Mouse (Mus musculus): ENCODE data around the gene Gm8947.
"Not testable (repeated sequence)": the region's sequence is repeated elsewhere in the genome, so short reads cannot be mapped to it uniquely, and the experiment has no call there.

The Gm8947 gene

GRCm38 (mm10) chr1:151180167-151180566 is 12.0 kb upstream of the Gm8947 start:
- DNase-seq (ENCODE audit: low spot score in 2 of 2), result no peak

- not testable (repeated sequence) for DNase-seq (ENCODE audit: low spot score in 2 of 2)
Measured at GRCm38 (mm10) chr1:151182266-151182665, 9.9 kb upstream of the Gm8947 start, which contains the start of gene Gm47985. Gene Gm47985, plus strand, starts transcription at chr1:151182537.

GRCm38 (mm10) chr1:151186186-151186585 is 6.0 kb upstream of the Gm8947 start:
- not testable (repeated sequence) for DNase-seq (ENCODE audit: low spot score in 2 of 2)

- DNase-seq (ENCODE audit: low spot score in 2 of 2), result not testable (repeated sequence)
Measured at GRCm38 (mm10) chr1:151186879-151187424, 5.2 kb upstream of the Gm8947 start.

GRCm38 (mm10) chr1:151188469-151188868 is 3.7 kb upstream of the Gm8947 start:
- no peak for DNase-seq (ENCODE audit: low spot score in 2 of 2)

- DNase-seq (ENCODE audit: low spot score in 2 of 2), result not testable (repeated sequence)
Measured at GRCm38 (mm10) chr1:151192739-151193138, 563 bp downstream of the Gm8947 start.

- not testable (repeated sequence) for DNase-seq (ENCODE audit: low spot score in 2 of 2)
Measured at GRCm38 (mm10) chr1:151195986-151196385, 3.8 kb downstream of the Gm8947 start.

- not testable (repeated sequence) for DNase-seq (ENCODE audit: low spot score in 2 of 2)
Measured at GRCm38 (mm10) chr1:151196690-151197089, 4.5 kb downstream of the Gm8947 start.

GRCm38 (mm10) chr1:151198120-151198519 is 5.9 kb downstream of the Gm8947 start, which contains the start of gene Gm47995:
Gene Gm47995, plus strand, starts transcription at chr1:151198448.
- DNase-seq (ENCODE audit: low spot score in 2 of 2), result not testable (repeated sequence)

- DNase-seq (ENCODE audit: low spot score in 2 of 2), result not testable (repeated sequence)
Measured at GRCm38 (mm10) chr1:151200620-151201019, 8.4 kb downstream of the Gm8947 start.

- DNase-seq (ENCODE audit: low spot score in 2 of 2), result not testable (repeated sequence)
Measured at GRCm38 (mm10) chr1:151202771-151203170, 10.6 kb downstream of the Gm8947 start.

- DNase-seq (ENCODE audit: low spot score in 2 of 2), result not testable (repeated sequence)
Measured at GRCm38 (mm10) chr1:151203818-151204217, 11.6 kb downstream of the Gm8947 start, which contains the start of gene 3110040M04Rik. Gene 3110040M04Rik, plus strand, starts transcription at chr1:151204121.

- not testable (repeated sequence) for DNase-seq (ENCODE audit: low spot score in 2 of 2)
Measured at GRCm38 (mm10) chr1:151208493-151208892, 16.3 kb downstream of the Gm8947 start.

- not testable (repeated sequence) for DNase-seq (ENCODE audit: low spot score in 2 of 2)
Measured at GRCm38 (mm10) chr1:151208944-151209343, 16.8 kb downstream of the Gm8947 start.

GRCm38 (mm10) chr1:151209824-151210355 is 17.7 kb downstream of the Gm8947 start, which contains the start of gene Gm47996:
Gene Gm47996, plus strand, starts transcription at chr1:151210131.
- DNase-seq (ENCODE audit: low spot score in 2 of 2), result not testable (repeated sequence)

- not testable (repeated sequence) for DNase-seq (ENCODE audit: low spot score in 2 of 2)
Measured at GRCm38 (mm10) chr1:151211666-151212065, 19.5 kb downstream of the Gm8947 start.

GRCm38 (mm10) chr1:151214862-151215261 is 22.7 kb downstream of the Gm8947 start:
- DNase-seq (ENCODE audit: low spot score in 2 of 2), result no peak

GRCm38 (mm10) chr1:151215985-151216384 is 23.8 kb downstream of the Gm8947 start:
- DNase-seq (ENCODE audit: low spot score in 2 of 2), result no peak

GRCm38 (mm10) chr1:151216417-151216816 is 24.2 kb downstream of the Gm8947 start:
- DNase-seq (ENCODE audit: low spot score in 2 of 2), result no peak

GRCm38 (mm10) chr1:151219045-151219444 is 26.9 kb downstream of the Gm8947 start:
- DNase-seq (ENCODE audit: low spot score in 2 of 2), result no peak

- no peak for DNase-seq (ENCODE audit: low spot score in 2 of 2)
Measured at GRCm38 (mm10) chr1:151220098-151220497, 27.9 kb downstream of the Gm8947 start.

GRCm38 (mm10) chr1:151222561-151223267 is 30.5 kb downstream of the Gm8947 start:
- DNase-seq (ENCODE audit: low spot score in 2 of 2), result no peak

GRCm38 (mm10) chr1:151223377-151223776 is 31.2 kb downstream of the Gm8947 start:
- no peak for DNase-seq (ENCODE audit: low spot score in 2 of 2)
